Mouse (Mus musculus): ENCODE measurements around the gene Efnb3. TPM values are rescaled to one million over a fixed set of nuclear protein-coding genes. Genes with fewer than 3 reads are reported as not detected.

Gene Efnb3
- polyA plus RNA-seq, 1 experiment: 2.2 TPM

DNA sequence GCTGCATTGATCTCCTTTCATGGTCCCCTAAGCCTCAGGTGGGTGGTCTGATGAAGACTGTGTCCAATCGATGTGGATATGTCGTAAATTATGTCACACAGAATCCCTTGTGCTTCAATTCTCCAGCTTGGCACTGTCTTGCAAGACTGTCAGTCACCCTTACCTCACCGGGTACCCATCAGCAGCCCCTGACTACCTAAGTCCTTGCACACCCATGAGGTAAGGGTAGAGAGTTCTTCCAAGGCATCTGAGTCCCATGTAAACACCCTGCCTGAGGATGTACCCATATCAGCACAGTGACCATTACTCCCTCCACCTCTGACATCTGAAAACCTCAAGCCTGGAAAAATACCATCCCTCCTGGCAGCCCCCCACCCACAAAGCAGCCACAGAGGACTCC is 44.3 kb upstream of the Efnb3 start:
- WGBS: 57% methylated on average over 3 of the region's 3 CpGs
- H3K27ac ChIP-seq (ENCODE audit: control insufficient read depth, insufficient read depth, low read depth, low read length, poor library complexity): no peak overlapping the region
- no peak for TF ChIP-seq CTCF (IDR thresholded peaks at IDR 0.05; ENCODE audit: control insufficient read depth, insufficient read depth, low read length)
- no peak for TF ChIP-seq POLR2A (IDR thresholded peaks at IDR 0.05; ENCODE audit: borderline replicate concordance, control insufficient read depth, low read depth, low read length)
- H3K4me1 ChIP-seq (ENCODE audit: control insufficient read depth, insufficient read depth, low read length): no peaks in the 10 kb centered on the region
- H3K4me3 ChIP-seq (replicated peaks; ENCODE audit: control insufficient read depth, low read depth, low read length): no peak overlapping the region

- 83% methylated on average over 8 of the region's 8 CpGs for WGBS
- no peaks in the 10 kb centered on the region for H3K4me1 ChIP-seq (ENCODE audit: control insufficient read depth, insufficient read depth, low read length)
- TF ChIP-seq CTCF (IDR thresholded peaks at IDR 0.05; ENCODE audit: control insufficient read depth, insufficient read depth, low read length): no peak
- TF ChIP-seq POLR2A (IDR thresholded peaks at IDR 0.05; ENCODE audit: borderline replicate concordance, control insufficient read depth, low read depth, low read length): no peak
- no peak overlapping the region for H3K4me3 ChIP-seq (replicated peaks; ENCODE audit: control insufficient read depth, low read depth, low read length)
- H3K27ac ChIP-seq (ENCODE audit: control insufficient read depth, insufficient read depth, low read depth, low read length, poor library complexity): no peak overlapping the region
These were observed 43.5 kb upstream of the Efnb3 start for GRCm38 (mm10) chr11:69603516-69603915.

DNA sequence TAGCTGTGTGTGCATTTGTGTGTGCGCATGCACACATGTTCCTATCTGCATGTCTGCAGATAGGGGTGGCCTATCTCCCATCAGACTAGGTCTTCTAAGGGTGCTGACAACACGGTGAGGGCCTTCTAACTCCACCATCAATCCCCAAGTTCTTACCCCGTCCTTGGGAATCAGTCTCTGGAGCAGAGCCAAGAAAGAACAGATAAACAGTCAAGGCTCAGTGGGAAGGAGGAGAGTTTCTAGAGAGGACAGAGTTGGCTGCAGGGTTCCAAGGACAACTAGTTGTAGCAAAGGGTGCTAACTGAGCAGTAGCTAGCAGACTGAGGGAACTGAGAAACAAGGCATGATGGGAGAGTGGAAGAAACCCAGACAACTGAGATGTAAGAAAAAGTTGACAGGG is 41.8 kb upstream of the Efnb3 start:
- Histone ChIP-seq H3K4me1 (ENCODE audit: control insufficient read depth, insufficient read depth, low read length) (no peaks in the 10 kb centered on the region), H3K27ac (ENCODE audit: control insufficient read depth, insufficient read depth, low read depth, low read length, poor library complexity) (no peak overlapping the region), H3K4me3 (replicated peaks; ENCODE audit: control insufficient read depth, low read depth, low read length) (no peak overlapping the region)
- TF ChIP-seq POLR2A (IDR thresholded peaks at IDR 0.05; ENCODE audit: borderline replicate concordance, control insufficient read depth, low read depth, low read length) (no peak), CTCF (IDR thresholded peaks at IDR 0.05; ENCODE audit: control insufficient read depth, insufficient read depth, low read length) (no peak)
- 57% methylated on average over 3 of the region's 3 CpGs for WGBS

- no peak for TF ChIP-seq POLR2A (IDR thresholded peaks at IDR 0.05; ENCODE audit: borderline replicate concordance, control insufficient read depth, low read depth, low read length)
- no peak for TF ChIP-seq CTCF (IDR thresholded peaks at IDR 0.05; ENCODE audit: control insufficient read depth, insufficient read depth, low read length)
- no peak overlapping the region for H3K27ac ChIP-seq (ENCODE audit: control insufficient read depth, insufficient read depth, low read depth, low read length, poor library complexity)
- H3K4me3 ChIP-seq (replicated peaks; ENCODE audit: control insufficient read depth, low read depth, low read length): no peak overlapping the region
- WGBS: 63% methylated on average over 6 of the region's 6 CpGs
- H3K4me1 ChIP-seq (ENCODE audit: control insufficient read depth, insufficient read depth, low read length): no peaks in the 10 kb centered on the region
These were observed 40.1 kb upstream of the Efnb3 start for GRCm38 (mm10) chr11:69600098-69600497.

- TF ChIP-seq POLR2A (IDR thresholded peaks at IDR 0.05; ENCODE audit: borderline replicate concordance, control insufficient read depth, low read depth, low read length) (no peak), CTCF (IDR thresholded peaks at IDR 0.05; ENCODE audit: control insufficient read depth, insufficient read depth, low read length) (peak; percentile 12; the same call in 1 of the 2 replicates)
- H3K4me1 ChIP-seq (ENCODE audit: control insufficient read depth, insufficient read depth, low read length): no peaks in the 10 kb centered on the region
- H3K27ac ChIP-seq (ENCODE audit: control insufficient read depth, insufficient read depth, low read depth, low read length, poor library complexity): no peak overlapping the region
- WGBS: 16% methylated on average over 9 of the region's 9 CpGs
- H3K4me3 ChIP-seq (replicated peaks; ENCODE audit: control insufficient read depth, low read depth, low read length): no peak overlapping the region
These were observed 39.4 kb upstream of the Efnb3 start for GRCm38 (mm10) chr11:69599436-69599835.

GRCm38 (mm10) chr11:69594853-69595252 is 34.8 kb upstream of the Efnb3 start:
- no peak for TF ChIP-seq POLR2A (IDR thresholded peaks at IDR 0.05; ENCODE audit: borderline replicate concordance, control insufficient read depth, low read depth, low read length)
- TF ChIP-seq CTCF (IDR thresholded peaks at IDR 0.05; ENCODE audit: control insufficient read depth, insufficient read depth, low read length): no peak
- Histone ChIP-seq H3K4me3 (replicated peaks; ENCODE audit: control insufficient read depth, low read depth, low read length) (no peak overlapping the region), H3K4me1 (ENCODE audit: control insufficient read depth, insufficient read depth, low read length) (no peaks in the 10 kb centered on the region; the same call in 1 of the 2 replicates), H3K27ac (ENCODE audit: control insufficient read depth, insufficient read depth, low read depth, low read length, poor library complexity) (no peak overlapping the region)
- WGBS: 90% methylated on average over 6 of the region's 6 CpGs

DNA sequence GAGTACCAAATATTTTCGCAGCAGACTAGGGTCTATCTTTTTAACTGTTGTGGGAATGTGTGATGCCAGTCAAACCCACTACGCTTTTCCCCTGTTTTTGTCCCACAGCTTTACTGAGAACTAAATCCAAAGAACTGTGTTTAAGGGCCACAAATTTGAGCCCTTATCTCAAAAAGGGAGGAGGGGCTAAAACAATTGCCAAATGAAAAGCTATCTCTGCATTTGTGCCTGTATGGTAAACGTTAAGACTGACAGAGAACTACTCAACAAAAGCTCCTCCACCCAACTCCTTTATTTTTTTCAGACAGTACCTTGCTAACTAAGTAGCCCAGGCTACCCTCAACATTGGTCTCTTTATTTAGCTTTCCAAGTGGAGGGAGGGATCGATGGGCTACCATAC is 32.8 kb upstream of the Efnb3 start:
- Histone ChIP-seq H3K4me1 (ENCODE audit: control insufficient read depth, insufficient read depth, low read length) (no peaks in the 10 kb centered on the region; the same call in none of the 2 replicates), H3K27ac (ENCODE audit: control insufficient read depth, insufficient read depth, low read depth, low read length, poor library complexity) (no peak overlapping the region), H3K4me3 (replicated peaks; ENCODE audit: control insufficient read depth, low read depth, low read length) (no peak overlapping the region)
- TF ChIP-seq POLR2A (IDR thresholded peaks at IDR 0.05; ENCODE audit: borderline replicate concordance, control insufficient read depth, low read depth, low read length): no peak
- TF ChIP-seq CTCF (IDR thresholded peaks at IDR 0.05; ENCODE audit: control insufficient read depth, insufficient read depth, low read length): no peak
- WGBS: 65% methylated on average over 4 of the region's 4 CpGs

DNA sequence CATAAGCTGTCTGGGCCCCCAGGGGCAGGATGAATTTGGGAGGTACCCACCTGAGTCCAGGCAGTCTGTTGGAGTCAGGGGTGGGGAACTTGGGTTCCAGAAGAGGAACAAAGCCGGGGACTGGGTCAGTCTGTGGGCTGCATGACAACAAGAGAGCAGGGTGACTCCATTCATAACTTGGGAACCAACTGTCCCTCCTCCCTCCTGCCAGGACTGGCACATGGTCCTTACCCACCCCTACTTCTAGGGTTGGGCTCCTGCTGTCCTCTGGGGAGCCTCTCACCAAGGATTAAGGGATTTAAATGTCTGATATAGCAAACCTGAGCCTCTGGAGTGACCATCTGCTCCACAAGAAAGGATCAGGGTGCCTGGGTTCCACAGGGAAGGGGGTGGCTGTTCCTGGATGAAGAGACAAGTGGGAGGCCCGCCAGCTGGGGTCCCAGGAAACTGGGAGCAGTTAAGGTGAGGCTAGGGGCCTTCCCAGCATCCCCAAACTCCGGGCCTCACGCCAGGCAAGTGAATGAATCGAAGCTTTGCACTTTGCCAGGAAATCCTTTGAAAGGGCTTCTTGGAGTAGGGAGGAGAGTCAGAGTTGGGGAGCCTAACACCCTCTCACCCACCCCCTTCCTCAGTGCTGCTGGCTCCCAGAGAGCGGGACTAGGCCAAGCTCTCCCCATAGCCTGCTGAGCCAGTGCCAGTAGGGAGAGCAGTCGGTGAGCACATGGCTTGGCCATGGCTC is 32.1 kb upstream of the Efnb3 start:
- Histone ChIP-seq H3K4me3 (replicated peaks; ENCODE audit: control insufficient read depth, low read depth, low read length) (no peak overlapping the region), H3K4me1 (ENCODE audit: control insufficient read depth, insufficient read depth, low read length) (no peaks in the 10 kb centered on the region; the same call in none of the 2 replicates), H3K27ac (ENCODE audit: control insufficient read depth, insufficient read depth, low read depth, low read length, poor library complexity) (0 out of 2 replicates have a peak overlapping the region, but pooled peaks have one; percentile 19)
- TF ChIP-seq CTCF (IDR thresholded peaks at IDR 0.05; ENCODE audit: control insufficient read depth, insufficient read depth, low read length) (no peak), POLR2A (IDR thresholded peaks at IDR 0.05; ENCODE audit: borderline replicate concordance, control insufficient read depth, low read depth, low read length) (no peak)
- WGBS: 74% methylated on average over 7 of the region's 7 CpGs
